Mouse (Mus musculus) bone marrow, adult 2 months (tissue): ENCODE measurements around the gene Serpina10.

Source experiments
- CTCF ChIP-seq: fragments of 200-500 bp; IDR thresholded peaks from 2 replicates; pipeline ENCODE4 v1.5.1; 2011; ENCODE audit warnings: low read length, control low read depth; ENCODE audit not compliant: control insufficient read depth, insufficient read depth
- POLR2A ChIP-seq: fragments of 200-500 bp; IDR thresholded peaks from 2 replicates; pipeline ENCODE4 v1.6.1; 2011; ENCODE audit warnings: low read depth, mild to moderate bottlenecking, control low read depth, low read length, borderline replicate concordance; ENCODE audit not compliant: control insufficient read depth

GRCm38 (mm10) chr12:103670964-103671363, 39.7 kb upstream of the Serpina10 start:
- TF ChIP-seq CTCF: no peak
- TF ChIP-seq POLR2A: no peak
